Mouse (Mus musculus) gastrocnemius, postnatal 4 days (tissue): ENCODE measurements at regions not wholly inside any gene's neighbourhood (a gene's known extent, or its start where the extent isn't known, plus 50 kb on each side); places are given as distances from the start of the nearest gene placed in this dataset.
A peak's percentile ranks its signal among the peaks of the same experiment; 100 is the strongest.

Experiments
- DNase-seq, 2 experiments: peaks; one replicate each; pipeline ENCODE4 v3.0.0; 2021 to 2022; ENCODE audit warnings: low spot score in 2 of 2, mixed read lengths in 2 of 2

- no peak for DNase-seq
These were observed 142.0 kb upstream of the Tut7 start for GRCm38 (mm10) chr13:59964981-59965380.

DNA sequence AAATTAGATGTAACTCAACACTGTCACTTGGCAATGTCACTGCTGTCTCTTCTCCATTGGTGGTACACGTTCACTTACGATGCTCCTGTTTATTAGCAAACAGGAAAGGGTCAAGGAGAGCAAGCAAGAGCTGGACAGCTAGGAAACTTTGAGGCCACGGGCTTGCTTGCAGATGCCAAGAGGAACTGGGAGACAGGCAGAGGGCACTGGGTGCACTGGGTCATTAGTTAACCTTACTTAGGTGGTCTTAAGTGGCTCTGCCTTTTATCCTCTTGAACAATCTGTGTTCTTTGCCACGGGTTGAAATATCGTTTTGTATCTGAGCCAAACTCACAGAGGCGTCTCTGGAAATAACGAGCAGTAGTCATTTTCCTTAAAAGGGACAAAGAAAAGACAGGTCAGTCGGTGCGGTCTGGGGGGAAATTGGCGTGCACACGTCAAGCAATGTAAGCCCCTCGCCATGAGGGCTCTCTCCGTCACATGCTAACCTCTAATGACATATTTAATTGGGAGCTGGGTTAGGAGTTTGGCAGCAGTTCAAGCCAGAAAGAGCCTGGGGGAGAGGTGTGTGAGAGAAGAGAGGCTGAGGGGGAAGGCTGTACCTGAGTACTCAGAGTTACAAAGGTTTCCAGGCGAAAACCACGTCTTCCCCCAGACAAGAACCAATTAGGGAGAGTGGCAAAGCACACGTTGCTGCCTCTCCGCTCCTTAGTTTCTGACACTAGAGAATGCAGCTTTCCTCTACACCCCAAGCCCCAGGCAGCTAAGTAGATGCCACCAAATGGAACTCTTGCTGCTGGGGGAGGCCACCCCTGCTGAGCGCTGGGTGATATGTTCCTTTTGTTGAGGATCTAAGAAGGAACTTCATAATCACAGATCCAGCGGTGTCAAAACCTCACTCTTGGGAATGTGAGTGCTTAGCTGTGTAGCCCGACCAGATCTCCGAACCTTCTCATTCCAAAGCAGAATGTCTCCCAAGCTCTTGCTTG, 140.0 kb upstream of the Tut7 start:
- DNase-seq: no peak

- DNase-seq: no peak
These were observed 133.5 kb upstream of the Tut7 start for GRCm38 (mm10) chr13:59956441-59956840.

GRCm38 (mm10) chr13:59952809-59953208, 129.9 kb upstream of the Tut7 start:
- no peak for DNase-seq

DNA sequence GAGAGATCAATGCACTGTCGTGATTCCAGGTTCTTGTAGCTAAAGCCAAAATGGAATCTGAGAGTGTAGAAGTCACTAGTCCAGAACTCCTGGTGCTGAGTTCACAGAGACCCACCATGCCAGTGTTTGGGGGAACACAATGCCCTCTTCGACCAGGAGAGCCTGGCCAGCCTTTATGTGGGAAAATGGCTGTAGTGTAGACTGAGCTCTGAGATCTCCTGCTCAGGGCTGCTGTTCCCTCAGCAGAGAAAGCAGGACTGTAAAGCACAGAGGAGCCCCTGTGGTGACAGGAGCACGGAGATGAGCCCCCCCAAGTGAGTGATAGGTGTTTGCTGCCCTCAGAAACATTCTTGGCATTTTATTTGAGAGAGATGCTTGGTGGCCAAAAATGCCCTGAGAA, 129.2 kb upstream of the Tut7 start:
- DNase-seq: no peak

DNA sequence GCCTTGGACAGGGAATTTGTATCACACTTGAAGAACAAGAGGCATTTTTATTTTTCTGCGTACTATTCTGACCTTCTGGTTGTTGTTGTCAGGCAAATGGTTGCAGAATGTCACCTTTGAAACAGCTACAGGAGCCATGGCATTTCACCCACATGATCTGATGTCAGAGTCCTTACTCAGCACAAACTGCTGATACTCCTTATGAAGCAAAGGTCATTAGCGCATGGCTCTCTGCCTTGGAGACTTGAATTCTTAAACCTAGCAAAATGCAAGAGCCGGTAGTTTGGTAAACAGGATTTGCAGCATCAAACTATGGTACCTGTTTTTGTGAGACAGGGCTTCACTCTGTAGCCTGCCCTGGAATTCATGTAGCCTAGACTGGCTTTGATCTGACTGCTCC, 127.3 kb upstream of the Tut7 start:
- DNase-seq: no peak

DNA sequence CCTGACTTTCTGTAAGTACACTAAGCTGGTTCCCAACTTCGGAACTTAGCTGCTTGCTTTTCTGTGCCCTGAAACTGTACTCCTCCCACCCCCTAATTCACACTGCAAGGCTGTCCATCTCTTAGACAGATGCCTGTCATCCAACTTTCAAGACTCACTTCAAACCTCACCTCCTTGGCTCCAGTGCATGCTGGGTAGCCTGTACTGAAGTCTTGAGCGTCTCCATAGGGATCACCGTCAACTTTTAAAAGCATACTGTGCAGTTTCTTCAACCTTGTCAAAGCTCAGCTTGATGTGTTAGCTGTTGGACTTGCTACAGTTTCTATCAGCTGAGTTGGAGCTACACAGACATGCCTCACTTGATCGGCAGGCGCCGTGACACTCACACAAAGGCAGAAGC, 126.5 kb upstream of the Tut7 start:
- no peak for DNase-seq

DNA sequence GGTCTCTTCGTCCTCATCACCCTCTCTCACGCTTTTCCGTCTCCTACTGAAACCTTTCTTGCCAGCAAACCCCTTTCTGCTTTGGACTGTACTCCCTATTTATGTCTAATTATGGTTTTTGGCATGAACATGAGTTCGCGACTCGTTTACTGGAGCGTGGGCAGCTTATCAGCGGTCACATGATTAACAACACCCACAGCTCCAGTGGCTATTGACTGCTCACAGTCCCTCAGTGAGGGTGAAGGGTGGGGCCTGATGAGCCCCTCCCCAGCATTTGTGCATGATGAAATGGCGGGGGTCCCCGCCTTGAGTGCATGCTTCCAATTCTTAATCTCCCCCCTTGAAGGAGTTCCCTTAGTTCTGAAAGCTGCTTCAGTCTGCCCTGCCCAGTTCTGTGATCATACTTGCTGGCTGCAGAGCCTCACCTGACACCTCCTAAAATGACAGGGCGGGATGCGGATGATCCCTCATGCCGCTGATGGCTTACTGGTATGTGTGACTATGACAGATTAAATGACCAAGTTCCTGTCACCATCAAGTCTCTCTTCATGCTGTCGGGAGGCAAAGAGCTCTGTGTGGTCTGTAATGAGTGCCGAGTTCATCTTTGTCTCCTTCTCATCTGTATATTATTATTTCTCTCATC, 125.7 kb upstream of the Tut7 start:
- no peak for DNase-seq

GRCm38 (mm10) chr13:59947461-59947860, 124.5 kb upstream of the Tut7 start:
- DNase-seq: peak in 1 of 2 experiments; percentile 49

DNA sequence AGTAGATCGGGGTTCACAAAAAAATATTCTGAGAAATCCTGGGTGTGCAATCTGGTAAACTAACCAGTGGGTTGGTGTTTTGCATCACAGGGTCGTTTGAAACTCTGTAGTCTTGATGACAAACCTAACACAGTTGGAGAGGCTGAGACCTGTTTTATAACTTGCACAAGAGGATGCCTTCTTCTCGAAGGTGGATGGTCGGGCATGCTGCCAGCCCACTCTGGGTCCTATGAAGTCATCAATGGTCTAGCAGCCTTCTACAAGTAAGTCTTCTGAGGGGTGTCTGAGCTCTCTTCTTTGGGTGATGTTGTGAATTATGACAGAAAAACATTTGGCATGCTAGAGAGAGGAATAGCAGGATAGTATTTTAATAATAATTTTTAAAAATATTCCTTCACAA, 123.6 kb upstream of the Tut7 start:
- no peak for DNase-seq

- DNase-seq: no peak
These were observed 122.7 kb upstream of the Tut7 start for GRCm38 (mm10) chr13:59945631-59946030.

DNA sequence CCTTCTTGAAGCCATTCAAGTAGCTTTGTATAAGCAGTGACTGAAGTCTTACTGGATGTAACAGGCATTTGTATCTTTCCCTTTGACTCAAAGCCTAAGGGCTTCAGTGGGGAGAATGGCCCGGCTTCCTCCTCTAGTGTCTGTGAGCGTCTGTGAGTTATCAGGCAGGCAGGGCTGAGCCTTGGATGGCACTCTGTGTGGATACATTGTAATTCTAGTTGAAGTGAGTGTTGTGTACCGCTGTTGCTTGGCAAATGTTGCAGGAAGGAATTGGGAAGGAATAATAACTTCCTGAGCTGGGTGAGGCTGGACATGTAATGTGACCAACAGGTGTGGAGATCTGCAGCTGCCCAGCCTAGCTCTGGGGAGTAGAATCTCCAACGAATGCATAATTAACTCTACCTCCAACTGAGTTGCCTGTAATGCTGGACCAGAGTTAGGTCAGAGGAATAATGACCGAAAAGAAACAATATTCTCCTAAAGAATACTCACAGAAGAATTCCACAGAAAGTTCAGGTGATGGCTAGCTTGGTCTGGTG, 120.7 kb upstream of the Tut7 start:
- no peak for DNase-seq

- no peak for DNase-seq
These were observed 120.1 kb upstream of the Tut7 start for GRCm38 (mm10) chr13:59943020-59943419.

GRCm38 (mm10) chr13:59941519-59941918, 118.6 kb upstream of the Tut7 start:
- no peak for DNase-seq

- DNase-seq: no peak
These were observed 117.7 kb upstream of the Tut7 start for GRCm38 (mm10) chr13:59940414-59941205.

DNA sequence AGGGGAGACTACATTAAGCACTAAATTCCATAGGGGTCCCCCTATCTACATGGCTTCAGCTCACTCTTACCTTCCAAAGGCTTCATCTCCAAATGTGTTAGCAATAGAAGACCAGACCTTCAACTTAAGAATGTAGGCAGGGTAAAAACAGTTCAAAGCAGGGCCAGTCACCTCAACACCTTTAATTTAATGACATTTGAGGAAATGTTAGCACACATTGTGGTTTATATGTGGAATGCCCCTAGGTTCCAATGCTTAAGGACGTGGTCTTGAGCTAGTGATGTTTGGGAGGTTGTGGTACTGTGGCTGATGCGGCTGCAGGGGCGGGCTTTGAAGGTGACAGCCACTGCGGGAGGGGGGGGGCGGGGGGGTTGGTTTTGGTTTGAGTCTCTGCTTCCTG, 116.9 kb upstream of the Tut7 start:
- DNase-seq: no peak

DNA sequence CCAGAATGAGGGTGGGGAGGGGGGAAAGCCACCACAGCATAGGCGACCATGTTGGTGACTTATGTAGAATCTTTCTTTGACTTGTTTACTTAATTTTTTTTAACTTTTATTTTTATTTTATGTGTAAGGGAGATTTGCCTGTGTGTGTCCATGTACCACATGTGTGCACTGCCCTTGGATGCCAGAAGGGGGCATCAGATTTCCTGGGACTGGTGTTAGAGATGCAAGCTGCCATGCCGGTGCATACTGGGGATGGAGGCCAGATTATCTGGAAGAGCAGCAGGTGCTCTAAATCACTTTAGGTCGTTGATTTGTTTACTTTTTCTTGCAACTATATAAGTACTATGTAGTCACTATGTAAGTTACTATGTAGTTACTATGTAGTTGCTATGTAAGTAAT, 114.2 kb upstream of the Tut7 start:
- no peak for DNase-seq

DNA sequence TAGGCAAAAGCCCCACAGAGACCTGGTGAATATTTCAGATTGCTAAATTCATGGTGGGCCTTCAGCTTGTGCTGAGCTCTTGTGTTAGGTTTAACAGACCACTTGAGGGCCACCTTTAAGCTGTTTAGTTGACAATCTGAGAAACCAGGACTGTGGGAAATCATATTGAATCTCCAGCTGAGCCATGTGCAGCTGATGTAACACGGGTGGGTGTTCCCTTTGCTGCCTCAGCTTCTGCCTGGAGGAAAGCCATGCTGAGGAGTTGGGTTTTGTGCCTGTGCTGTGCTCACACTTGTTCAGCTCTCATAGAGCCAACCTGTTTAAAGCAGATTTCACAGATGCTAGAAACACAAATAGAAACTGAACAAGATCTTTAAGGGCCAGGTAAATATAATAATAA, 111.6 kb upstream of the Tut7 start:
- no peak for DNase-seq

- no peak for DNase-seq
These were observed 111.1 kb upstream of the Tut7 start for GRCm38 (mm10) chr13:59934093-59934492.

DNA sequence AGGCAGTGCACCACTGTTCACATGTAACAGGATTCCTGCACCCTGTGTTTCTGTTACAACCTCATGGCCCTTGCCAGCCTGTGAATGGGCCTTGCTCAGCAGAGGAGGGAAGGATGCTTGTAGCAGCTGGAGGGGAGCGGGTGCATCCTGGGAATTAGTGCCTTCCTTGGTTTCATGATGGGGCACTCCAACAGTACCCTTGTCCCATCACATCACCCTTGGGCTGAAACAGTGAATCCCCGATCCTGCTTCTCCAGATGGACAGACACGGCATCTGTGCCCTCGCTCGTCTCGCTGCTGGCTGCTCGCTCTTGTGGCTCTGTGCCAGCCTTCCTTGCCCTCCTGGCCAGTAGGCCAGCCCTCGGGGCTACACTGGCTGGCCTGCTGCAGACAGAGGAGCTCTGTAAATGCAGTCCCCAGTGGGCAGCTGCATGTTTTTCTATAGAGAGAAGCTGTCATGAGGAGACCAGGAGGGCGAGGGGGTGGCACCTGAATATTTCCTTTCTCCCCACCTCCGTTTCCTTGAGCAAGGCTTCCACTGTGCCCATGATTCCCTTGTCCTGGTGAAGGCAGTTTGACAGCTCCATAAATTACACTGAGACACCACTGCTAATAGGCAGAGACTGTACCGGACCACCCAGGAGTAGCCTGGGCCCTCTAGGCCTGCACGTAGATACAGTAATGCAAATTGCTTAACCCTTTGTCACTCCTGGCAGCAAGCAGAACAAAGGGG, 104.6 kb upstream of the Tut7 start:
- peak in 1 of 2 experiments; percentile 73 for DNase-seq
